Mouse (Mus musculus): ENCODE data around the gene Lck. TPM values are rescaled to one million over a fixed set of nuclear protein-coding genes. Genes with fewer than 3 reads are reported as not detected.
"Not testable (repeated sequence)": the region's sequence is repeated elsewhere in the genome, so short reads cannot be mapped to it uniquely, and the experiment has no call there.

Gene Lck
- total RNA-seq, 2 experiments from 2014 or later: 0.32 to 5.0 TPM

DNA sequence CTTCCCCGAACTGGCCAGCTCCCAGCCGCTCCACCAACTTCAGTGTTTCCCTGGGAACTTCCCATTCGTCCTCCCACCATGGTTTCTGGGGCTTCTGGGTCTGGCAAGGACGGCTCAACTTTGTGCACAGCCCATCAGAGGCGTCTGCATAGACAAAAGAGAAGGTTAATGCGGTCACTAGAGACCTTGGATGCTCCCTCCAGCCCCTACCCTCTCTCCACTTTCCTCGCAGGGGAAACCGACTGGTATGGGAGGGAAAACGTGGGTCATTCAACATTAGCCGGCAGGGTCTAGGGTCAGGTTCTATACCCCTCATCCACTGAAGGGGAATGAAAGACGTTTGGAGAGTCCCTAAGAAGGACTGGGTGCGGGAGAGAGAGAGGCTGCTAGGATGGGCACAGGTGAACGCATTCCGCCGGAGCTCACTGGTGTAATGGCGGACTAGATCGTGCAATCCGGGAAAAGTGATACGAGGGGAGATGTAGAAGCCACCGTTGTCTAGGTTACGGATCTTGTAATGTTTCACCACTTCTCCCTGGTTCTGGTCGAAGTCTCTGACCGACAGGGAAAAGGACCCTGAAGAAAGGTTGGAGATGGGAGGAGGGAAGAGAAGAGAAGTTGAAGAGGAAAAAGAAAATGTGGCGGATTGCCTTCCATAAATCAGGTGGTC lies 17.4 kb downstream of the Lck start:
- DNase-seq: no peak

DNA sequence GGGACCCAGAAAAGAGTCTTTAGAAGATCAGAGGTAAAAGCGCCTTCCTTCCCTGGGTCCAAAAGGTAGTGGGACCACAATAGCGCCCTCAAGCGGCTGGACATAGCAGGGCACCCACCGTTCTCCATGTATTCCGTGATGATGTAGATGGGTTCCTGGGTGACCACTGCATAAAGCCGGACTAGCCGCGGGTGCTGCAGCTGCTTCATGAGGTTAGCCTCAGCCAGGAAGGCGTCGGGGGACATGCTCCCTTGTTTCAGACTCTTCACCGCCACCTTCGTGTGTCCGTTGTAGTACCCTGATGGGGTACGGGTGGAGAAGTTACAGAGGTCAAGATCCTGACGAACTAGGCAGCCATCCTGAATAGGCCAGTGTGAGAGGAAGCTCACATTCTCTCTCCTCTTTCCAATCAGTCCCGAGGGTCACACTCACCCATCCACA lies 18.0 kb downstream of the Lck start:
- DNase-seq: peak in 1 of 2 experiments; percentile 53

GRCm38 (mm10) chr4:129554512-129554911 lies 18.9 kb downstream of the Lck start:
- DNase-seq: not testable (repeated sequence)

DNA sequence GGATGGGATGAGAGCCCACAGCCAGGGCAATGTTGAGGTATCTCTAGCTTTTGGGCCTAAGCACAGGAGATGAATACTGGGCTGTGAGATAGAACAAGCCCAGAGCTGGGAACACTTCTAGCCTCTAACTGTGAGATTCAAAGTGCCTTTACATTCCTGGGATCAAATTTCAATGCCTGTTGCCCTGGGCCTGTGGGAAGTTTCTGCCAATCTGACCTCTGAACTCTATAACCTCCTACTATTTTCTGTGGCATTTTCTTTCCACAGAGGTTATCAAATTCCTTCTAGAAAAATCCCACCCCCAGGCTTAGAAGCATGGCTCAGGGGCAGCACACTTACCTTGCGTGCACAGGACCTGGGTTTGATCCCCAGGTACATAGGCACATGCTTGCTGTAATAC lies 23.1 kb downstream of the Lck start:
- DNase-seq: no peak

DNA sequence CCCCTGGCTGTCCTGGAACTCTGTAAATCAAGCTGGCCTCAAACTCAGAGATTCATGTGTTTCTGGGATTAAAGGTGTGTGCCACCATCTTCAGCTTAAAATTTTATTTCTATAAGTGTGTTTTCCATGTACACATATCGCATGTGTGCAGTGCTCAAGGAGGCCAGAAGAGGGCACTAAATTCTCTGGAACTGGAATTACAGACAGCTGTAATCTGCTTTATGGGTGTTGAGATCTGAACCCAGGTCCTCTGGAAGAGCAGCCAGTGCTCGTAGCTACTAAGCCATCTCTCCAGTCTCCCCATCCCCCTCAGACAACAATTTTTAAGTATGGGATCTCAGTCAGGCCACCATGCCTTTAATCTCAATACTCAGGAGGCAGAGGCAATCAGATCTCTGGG lies 24.1 kb downstream of the Lck start:
- DNase-seq: peak in 1 of 2 experiments; percentile 49

GRCm38 (mm10) chr4:129547631-129548030 lies 25.8 kb downstream of the Lck start:
- not testable (repeated sequence) for DNase-seq

- no peak for DNase-seq
Measured at GRCm38 (mm10) chr4:129544106-129544505, 29.3 kb downstream of the Lck start.

- peak; percentile 96 to 98 for DNase-seq
Measured at GRCm38 (mm10) chr4:129542592-129543141, 30.8 kb downstream of the Lck start, which contains the start of gene Hdac1. Gene Hdac1, minus strand, starts transcription at chr4:129542713.

DNA sequence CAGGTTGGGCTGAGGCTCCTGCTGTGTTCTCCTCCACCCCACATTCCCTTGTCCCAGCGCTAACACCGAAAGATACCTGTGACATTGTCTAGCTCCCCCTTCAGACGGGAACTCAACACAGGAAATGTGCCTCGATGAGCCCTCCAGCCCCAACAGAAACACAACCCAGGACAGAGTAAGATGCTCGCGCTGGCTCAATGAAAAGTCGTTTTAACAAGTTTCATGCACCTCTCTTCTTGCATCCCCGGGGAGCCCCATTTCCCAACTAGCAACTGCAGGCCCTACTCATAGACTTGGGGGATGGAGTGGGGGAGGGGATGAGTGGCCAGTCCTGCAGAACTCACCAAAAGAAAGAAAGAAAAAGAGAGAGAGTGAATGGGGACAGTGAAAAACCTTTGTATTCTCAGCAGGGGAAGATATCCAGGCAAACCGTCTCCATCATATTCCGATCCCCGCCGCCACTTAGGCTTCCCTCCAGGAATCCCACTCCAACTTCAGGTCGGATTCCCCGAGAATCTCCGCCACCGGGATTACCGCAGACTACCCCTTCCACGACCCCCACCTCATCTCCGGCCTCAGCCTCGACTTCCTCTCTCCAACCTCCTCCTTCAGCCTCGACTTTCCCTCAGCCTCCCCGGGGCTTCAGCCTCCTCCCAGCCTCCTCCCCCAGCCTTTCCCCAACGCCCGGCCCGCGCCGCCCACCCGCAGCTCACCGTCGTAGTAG lies 31.4 kb downstream of the Lck start:
- DNase-seq: no peak

- no peak for DNase-seq
Measured at GRCm38 (mm10) chr4:129540012-129540411, 33.4 kb downstream of the Lck start.

GRCm38 (mm10) chr4:129528901-129529300 lies 44.5 kb downstream of the Lck start:
- not testable (repeated sequence) for DNase-seq

DNA sequence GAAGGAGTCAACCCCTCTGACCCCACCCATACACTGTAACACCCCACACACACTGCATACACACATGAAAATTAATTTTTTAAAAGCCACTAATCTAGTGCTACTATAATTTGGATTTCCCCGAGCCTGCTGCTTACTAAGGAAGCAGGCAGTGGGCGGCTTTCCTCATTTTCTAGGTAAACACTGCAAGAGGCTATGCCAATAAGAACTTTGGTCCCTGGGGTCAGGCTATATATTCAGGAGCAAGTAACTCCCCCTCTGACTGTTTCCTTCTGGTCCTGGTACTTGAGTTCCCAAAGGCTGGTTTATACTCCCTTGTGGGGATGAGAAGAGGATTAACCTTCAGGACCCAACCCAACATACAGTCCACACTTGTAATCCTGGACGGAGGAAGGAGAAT lies 47.6 kb downstream of the Lck start:
- DNase-seq: no peak

DNA sequence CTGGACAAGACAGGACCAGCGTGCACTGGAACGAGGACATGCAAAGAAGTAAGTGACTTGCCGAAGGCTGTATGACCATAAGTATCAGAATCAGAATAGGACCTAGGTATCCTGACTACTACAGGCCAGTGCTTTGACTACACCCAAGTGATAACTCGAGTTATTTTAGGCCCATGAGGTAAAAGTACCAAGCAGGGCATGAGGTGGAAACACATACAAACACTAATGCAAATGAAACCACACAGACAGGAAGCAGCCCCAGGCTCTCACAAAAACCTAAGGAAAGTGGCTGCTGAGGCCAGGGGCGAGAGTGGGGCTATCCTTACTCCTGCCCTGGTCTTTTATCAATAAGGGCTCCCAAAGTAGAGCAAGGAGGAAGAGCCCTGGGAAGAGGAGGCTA lies 48.1 kb downstream of the Lck start:
- DNase-seq: no peak

- DNase-seq: no peak
Measured at GRCm38 (mm10) chr4:129518519-129518918, 54.9 kb downstream of the Lck start.

DNA sequence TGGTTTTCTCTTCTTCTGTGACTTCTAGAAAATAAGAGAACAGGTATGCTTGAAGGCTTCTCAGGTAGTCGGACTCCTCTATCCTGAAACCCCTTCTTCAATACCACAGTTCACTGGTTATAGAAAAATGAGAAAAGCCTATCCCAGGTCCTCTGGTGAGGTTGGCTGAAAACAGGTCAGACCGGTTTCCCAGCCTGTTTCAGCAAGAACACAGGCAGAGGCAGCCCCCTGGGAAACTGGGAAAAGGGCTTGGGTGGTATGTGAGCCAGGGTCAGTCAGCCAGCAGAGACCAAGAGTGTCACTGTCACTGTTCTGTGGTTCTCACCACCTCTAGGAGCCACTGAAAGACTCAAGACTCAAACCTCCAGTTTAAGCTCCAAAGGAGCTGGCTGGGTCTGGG lies 56.5 kb downstream of the Lck start:
- DNase-seq: no peak

- peak; percentile 50 to 54 for DNase-seq
Measured at GRCm38 (mm10) chr4:129514300-129514898, 59.0 kb downstream of the Lck start.

GRCm38 (mm10) chr4:129513891-129514290 lies 59.5 kb downstream of the Lck start:
- no peak for DNase-seq

DNA sequence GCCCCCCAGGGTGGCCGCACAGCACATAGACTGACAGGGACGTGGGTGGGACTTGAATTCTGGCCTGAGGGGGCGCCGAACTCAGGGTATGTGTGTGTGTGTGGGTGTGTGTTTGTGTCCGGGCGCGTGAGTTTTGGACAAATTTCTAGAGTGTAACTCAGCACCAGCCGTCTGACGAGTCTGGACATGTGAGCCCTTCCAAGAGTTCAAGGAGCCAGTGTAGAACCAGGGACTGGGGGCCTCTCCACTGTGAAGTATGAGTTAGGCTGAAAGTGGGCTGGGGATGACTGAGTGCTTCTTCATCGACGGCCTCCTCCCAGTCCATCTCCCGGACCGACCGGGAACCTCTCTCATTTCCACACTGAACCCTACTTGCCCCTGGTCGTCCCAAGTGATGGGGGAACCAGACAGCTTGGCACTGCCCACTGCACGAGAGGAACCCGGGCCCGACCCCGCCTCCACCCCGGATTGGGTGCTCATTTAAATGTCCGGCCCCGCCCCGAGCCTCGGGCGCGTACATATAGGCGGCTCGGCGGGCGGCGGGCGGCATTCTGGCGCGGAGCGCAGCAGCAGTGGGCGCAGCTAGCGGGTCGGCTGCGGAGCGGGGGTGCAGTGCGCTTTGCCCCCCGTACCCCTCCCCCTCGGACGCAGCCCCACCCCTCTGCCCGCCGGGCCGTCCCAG lies 60.2 kb downstream of the Lck start, which contains the start of gene Marcksl1:
Marcksl1 (plus strand) TSS at position 496 of the 682 bp plus-strand sequence.
- DNase-seq: peak; percentile 81 to 85

- no peak for DNase-seq
Measured at GRCm38 (mm10) chr4:129511413-129512096, 61.9 kb downstream of the Lck start.

GRCm38 (mm10) chr4:129510723-129511412 lies 62.6 kb downstream of the Lck start:
- DNase-seq: no peak

GRCm38 (mm10) chr4:129509650-129510049 lies 63.8 kb downstream of the Lck start:
- DNase-seq: no peak

Measured in heart, adult 18-20 months (tissue).